Mouse (Mus musculus) MN1 (cell line): ENCODE results near the gene Irgm2.
A peak's percentile ranks its signal among the peaks of the same experiment; 100 is the strongest.
"Not testable (repeated sequence)": the region's sequence is repeated elsewhere in the genome, so short reads cannot be mapped to it uniquely, and the experiment has no call there.

Source experiments
- DNase-seq: peaks from one replicate; pipeline ENCODE4 v3.0.0-alpha.2; 2016; ENCODE audit warnings: low spot score

Irgm2 gene

DNA sequence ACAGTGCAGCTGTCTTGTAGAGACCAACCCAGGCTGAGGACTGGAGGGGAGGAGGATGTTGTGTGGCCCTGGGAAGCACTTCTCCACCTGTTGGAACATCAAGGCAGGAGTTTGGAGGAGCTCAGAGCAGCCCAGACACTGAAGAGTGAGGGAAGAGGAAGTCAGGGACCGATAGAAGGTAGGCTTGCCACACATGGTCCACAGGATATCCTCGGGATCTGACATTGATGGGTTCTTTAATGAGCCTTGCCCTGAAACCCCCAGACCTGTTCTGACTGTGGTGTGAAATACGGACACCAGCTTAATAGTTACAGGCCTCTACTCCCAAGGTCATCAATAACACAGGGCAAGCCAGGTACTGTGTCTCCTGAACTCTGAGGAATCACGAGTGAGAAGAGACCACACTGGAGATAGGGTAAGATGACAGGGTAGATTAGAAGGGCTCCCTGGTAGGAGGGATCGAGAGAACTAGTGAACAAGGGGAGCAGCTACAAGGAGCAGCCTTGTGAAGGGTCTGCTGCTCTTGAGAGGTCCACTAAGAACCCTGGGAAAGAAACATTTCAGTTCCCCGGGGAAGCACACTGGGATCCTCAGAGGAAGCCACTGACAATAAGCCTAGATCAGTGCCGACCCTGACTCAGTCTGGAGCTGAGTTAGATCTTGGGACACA is 14.4 kb downstream of the Irgm2 start:
- no peak for DNase-seq

DNA sequence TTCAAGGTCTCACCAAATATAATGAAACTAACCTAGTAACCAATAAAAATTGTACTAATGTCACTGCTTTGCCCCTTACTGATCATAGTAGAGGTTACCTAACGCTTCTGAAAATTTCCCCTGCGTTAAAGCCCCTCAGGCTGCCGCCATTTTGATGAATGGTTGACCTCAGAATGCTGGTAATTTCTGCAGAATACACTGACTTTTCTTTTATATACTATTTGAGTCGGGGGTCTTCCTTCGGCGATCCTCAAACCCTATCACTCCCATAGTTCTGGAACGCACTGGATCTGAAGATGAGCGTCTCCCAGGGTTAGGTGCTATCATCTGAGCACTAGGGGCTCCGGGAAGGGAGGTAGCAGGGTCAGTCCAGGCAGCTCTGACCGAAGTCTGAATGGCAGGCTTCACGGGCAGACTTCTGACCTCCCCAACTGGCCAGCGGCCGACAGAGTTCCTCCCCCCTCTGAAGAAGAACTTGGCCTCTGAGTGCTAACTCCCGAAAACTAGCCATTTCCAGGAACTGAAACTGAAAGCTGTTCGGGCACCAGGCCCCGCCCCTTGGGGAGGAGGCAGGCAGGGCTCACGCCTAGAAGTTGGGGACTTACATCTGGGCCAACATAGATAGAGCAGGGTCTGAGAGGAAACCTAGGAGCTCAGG is 15.1 kb downstream of the Irgm2 start:
- peak; percentile 89 for DNase-seq

DNA sequence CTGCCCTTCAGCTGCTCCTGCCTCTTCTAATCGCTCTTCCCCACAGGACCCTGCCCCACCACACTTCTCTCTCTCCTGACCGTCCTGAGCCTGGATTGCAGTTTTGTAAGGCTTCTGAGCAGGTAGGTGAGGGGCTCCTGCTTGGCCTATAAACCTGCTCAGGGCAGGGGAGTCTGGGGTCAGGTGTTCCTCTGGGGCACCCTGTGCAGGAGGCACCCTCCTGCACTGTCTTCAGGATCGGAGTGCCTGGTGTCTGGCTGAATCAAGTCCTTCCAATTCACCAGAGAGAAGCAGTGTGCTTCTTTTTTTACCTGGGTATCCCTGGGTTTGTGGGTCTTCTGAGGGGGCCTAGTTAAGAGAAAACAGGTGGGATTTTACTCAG is 15.6 kb downstream of the Irgm2 start:
- not testable (repeated sequence) for DNase-seq

DNA sequence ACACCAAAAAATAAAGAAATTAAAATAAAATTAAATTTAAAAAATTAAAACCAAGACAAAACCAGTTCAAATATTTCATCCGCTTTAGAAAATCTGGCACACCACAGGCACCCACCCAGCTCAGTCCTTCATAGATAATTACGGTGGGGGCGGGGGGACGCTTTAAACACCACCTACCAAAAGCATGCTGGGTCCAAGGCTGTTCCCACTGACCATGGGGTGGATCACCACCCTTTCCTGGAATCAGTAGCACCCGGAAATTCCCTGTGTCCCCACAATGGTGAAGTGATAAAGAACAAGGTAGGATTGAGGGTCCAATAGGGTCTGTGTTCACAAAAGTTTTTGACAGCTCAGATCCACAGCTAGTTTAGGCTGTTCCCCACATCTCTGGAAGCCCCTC is 16.4 kb downstream of the Irgm2 start:
- no peak for DNase-seq

DNA sequence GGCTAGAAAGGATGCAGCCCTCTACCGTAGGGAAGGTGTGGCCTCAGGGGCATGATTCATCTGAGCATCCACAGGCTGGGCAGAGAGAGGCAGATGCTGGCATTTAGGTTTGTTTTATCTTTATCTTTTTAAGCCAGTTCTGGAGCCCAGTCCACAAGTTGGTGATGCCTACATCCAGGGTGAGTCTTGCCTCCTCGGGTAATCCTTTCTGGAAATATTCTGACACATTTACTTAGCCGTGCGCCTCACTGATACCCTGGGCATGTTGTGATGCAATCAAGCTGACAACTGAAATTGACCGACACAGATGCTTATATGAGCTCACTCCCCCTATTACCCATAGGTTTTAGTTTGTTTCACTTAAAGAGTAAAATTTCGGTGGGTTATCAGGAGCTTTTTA is 17.4 kb downstream of the Irgm2 start:
- peak; percentile 61 for DNase-seq

DNA sequence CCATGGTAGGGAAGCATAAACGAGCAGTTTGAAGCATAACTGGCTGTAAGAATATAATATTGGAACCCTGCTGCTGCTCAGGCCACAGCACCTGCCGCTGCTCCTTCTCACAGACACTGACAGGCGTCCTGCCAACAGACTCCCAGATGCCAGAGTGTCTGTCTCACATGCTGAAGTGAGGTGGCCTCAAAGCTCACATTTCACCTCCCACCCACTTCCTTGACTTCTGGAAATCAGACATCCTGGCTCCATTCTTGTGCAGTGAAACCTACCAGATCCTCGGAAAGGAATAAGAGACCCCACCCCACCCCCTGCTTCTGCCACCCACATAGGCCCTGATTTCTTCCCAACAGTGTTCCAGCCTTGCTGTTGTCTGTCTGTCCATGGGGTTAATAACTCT is 24.3 kb downstream of the Irgm2 start:
- DNase-seq: no peak

DNA sequence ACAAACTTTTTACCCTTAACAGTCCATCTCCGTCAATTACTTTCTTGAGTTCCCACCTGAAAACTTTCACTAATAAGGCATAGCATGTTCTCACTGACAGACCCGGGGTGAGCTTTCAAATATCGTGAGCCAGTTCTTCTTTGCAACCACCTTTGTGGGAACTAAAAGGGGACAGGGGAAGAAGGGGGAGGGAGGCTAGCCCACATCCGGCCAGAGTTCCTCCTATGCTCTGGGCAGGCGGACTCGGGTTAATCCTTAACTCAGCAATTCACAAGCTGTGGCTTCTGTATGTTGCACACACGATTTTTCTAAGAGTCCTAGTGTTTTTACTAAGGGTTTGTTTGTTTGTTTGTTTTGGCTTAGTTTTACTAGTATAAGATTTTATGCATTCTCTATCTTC is 24.9 kb downstream of the Irgm2 start:
- DNase-seq: no peak

DNA sequence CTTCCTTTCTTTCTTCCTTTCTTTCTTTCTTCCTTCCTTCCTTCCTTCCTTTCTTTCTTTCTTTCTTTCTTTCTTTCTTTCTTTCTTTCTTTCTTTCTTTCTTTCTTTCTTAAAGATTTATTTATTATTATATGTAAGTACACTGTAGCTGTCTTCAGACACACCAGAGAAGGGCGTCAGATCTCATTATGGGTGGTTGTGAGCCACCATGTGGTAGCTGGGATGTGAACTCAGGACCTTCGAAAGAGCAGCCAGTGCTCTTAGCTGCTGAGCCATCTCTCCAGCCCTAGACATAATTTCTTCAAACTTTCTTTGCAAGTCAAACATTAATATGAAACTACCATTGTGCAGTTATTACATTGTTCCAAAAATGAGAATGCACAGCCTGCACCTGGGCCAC is 25.5 kb downstream of the Irgm2 start:
- DNase-seq: not testable (repeated sequence)

DNA sequence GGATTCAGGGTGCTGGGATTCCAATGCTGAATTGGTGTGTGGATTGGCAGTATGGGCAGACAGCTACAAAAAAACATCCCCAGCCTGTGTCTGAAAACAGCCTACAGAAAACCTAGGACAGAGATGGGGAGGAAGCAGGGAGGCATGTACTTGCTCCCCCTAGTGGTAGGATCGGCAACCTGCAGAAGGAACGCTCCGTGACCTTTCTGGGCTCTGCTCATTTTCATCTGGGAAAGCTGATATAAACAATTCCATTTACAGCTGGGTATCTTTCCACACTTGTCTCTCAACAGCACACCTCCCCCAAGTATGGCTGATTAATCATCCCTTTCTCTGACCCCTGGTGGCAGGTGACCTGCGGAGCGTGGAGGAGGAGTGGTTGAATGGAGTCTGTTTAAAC is 26.2 kb downstream of the Irgm2 start:
- peak; percentile 80 for DNase-seq

DNA sequence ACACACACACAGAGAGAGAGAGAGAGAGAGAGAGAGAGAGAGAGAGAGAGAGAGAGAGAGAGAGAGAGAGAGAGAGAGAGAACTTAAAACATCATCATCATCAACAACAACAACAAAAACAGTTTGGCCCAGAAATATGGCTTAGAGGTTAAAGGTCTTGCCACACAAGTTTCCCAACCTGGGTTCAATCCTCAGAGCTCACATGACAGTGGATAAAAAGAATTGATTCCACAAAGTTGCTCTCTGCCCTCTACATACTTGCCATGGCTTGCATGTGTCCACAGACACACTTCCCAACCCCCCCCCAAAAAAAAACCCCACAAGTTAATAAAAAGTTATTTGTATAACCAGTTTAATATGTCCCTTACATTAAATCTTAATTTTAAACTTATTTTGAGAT is 27.0 kb downstream of the Irgm2 start:
- DNase-seq: no peak

DNA sequence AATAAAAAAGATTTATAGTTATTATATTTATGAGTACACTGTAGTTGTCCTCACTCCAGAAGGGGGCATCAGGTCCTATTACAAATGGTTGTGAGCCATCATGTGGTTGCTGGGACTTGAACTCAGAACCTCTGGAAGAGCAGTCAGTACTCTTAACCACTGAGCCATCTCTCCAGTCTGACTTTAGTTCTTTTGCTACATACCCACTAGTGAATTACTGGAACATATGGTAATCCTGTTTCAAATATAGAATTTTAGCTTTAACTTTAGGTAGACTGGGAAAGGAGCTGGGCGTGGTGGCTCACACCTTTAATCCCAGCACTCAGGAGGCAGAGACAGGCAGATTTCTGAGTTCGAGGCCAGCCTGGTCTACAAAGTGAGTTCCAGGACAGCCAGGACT is 28.6 kb downstream of the Irgm2 start:
- not testable (repeated sequence) for DNase-seq

DNA sequence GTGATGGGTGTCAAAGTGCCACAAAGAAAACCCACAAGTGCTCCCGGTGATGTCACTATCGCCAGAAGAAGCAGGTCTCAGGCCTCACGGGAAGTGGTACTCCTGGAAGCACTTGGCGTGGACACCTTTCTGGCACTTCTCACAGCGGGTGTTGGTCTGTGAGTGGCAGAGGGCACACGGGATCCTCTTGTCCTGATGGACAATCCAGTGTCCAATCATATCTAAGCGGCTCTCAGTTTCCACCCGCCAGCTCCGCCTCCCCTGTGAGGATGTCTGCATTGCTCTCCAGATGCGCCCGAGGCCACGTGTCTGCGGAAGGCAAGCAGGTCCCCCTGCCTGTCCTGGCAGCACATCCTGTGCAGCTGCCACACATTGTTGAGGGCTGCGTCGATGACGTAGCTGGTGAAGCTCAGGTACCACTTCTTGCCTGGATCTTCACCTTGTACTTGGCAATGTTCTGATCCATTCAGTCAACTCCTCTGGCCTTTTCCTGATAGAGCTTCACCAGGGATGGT is 31.0 kb downstream of the Irgm2 start:
- peak; percentile 97 for DNase-seq

DNA sequence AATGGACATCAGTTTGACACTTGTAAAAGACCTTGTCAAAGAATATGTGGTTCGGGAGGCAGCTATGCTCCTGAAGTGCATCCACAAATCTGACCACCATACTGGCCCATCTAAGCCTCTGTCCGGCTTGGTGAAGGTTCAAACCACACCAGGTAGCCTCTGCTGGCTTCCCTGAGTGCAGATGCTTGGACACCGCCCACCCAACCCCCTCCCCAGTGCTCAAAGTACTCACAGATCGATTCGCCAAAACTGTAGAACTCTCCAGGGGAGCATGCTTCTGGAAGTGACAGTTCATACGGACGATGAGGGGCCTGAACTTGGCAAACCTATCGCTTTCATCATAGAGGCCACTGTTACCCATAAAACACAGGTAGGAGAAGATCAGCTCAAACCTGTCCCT is 31.7 kb downstream of the Irgm2 start:
- no peak for DNase-seq

DNA sequence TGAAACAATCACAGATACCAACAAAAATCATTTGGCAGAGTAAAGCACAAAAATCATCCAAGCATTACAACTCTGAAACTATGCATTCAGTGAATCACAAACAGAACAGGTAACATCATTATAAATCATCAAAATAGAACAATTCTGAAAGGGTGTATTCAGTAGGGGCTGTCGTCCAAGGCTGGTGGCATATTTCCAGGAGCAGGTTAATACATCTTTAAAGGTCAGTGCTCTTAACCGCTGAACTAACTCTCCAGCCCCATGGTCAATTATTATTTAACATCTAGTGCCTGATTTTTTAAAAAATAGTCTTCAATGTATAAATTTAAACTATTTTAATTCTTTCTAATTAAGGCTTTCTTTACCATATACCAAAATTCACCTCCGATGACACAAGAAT is 35.1 kb downstream of the Irgm2 start:
- not testable (repeated sequence) for DNase-seq

DNA sequence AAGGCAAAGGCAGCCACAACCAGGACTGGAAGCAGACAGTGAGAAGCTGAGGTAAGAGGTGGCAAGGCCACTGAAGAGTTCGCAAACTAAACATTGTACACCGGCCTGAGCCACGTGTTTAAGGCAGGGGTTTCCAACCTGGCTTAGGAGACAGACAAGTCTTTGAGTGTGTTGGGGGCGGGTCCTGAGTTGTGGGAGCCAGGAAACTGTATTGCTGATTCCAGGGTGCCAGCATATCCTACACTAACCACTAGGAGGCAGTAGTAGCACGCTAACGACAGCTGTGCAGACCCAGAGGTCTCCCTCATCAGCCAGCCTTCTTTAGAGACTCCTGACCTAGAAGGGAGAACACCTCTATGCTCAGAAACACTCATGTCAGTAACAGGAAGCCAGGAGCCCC is 35.7 kb downstream of the Irgm2 start:
- no peak for DNase-seq

DNA sequence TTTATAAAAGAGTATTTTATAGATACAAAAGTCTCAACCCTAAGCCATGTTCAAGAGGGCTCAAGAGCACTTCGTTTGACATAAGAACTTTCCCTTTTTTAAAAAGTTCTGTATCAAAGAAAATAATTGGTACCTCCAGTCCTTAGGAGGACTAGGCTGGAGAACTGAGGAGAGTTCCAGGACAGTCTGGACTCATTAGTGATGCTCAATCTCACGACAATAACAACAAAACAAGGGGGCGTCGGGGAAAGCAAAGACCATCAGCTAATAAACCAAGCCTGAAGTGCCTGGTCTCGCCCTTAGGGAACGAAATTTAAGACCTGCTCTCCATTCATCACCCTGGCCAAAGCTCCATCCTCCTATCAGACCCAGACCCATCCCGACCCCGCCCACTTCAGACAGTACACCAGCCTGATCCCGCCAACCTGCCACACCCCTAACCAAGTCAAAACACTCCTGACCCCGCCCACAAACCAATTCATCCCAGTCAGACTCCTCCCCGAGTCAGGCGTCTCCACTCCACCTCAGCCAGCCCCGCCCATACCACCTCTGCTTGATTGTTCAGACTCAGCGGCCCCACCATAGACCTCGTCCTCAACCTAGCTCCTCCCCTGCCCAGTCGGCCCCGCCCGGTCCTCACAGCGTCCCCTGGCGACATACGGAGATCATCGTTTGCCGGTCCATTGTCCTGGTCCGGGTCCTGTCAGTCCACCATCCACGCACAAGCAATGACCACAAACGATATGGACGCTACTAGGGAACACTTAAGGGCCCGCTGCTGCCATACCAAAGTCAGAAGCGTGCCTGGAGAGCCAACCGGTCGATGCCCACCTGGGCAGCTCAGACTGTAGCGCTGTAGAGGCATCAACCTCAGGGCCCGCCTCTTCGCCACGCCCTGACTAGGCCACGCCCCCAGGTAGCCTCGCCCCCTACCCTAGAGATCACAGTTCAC is 39.7 kb downstream of the Irgm2 start:
- no peak for DNase-seq

DNA sequence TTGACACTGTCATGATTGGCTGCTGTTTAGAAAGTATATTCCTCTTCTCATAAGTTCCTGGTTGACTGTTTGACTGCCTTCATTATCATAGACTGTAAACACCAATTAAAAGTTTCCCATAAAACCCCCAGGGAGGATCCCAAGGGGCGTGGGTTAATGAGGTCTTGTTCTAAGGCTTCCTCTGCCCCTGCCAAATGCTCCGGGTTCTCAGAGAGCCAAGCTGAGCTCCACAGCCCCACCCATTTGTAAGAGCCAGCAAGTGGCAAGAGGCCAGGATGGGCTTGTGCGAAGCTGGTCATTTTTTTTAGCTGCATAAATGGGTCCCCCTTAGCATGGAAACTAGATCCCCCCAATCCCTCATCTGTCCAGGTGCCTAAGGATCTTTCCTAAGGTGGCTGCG is 47.9 kb downstream of the Irgm2 start:
- no peak for DNase-seq

DNA sequence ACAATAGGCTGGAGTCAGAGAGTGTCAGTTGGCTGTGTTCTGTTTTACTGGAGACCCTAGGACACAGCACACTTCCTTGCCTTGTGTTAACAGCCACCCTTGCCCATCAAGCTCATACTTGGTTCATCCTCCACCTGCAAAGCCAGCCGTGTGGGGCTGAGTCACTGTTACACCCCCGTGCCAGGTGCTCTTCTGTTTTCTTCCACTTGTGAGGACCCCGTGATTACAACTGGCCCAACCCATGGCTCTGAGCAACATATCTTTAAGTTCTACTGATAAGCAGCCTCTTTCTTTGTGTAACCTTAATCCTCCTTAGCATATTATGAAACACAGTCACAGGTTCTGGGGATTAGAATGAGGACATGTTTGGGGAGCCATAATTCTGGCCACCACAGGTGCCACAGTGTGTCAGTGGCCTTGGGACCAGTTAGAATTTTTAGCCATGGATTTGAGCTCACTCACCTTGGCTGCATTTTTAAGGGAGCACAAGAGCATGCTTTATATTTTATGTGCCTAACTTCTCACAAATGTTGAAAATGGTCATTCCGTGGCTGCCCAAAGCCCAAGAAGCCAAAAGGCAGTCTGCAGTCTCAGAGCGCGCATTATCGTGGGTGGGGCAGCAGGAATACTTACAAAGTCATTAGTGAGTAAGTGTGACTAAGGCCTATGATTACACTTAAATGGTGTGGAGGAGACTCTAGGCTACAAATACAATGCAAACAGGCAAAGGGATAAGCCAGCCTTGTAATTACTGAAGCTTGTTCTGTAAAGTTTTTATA is 50.0 kb downstream of the Irgm2 start:
- DNase-seq: no peak

DNA sequence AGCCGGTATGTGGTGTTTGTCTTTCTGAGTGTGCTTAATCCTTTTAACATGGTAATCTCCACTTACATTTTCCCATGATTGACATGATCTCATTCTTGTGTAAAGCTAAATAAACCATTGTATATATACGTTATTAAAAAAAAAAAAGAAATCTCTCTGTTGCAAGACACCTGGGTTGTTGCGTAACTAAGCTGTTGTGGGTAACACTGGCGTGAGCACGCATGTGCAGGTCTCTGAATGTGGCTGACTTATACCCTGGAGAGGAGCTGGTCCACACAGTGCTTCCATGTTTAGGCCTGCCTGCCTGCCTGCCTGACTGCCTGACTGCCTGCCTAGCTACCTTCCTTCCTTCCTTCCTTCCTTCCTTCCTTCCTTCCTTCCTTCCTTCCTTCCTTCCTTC is 51.1 kb downstream of the Irgm2 start:
- no peak for DNase-seq

DNA sequence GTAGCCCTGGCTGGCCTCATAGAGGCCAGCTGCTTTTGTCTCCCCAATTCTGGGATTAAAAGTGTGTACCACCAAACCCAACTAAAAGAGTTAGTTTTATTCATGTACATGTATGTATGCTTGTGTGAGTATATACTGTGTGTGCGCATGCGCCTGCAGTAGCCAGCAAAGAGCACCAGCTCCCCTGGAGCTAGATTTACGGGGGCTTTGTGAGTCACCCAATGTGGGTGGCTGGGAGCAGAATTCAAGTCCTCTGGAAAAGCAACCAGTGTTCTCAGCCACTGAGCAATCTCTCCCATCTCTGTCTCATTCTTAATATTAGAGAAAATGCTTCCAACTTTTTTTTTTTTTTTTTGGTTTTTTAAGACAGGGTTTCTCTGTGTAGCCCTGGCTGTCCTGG is 55.0 kb downstream of the Irgm2 start:
- no peak for DNase-seq

DNA sequence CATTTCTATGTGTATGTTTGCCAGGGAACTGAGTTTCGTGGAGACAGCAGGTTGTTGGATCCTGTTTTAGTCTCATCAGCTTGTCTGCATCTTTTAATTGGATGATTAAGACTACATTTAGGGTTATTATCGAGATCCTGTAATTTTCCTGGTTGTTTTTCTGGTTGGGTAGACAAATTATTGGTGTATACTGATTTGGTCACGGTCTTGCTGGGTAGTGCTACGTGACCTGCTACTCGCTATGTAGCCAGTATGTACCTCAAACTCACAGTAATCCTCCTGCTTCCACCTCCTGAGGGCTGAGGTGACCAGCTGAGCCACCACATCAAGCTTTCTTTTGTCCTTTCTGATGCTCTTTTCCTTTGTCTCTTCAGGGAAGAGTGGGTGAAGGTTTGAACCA is 58.4 kb downstream of the Irgm2 start:
- DNase-seq: no peak

DNA sequence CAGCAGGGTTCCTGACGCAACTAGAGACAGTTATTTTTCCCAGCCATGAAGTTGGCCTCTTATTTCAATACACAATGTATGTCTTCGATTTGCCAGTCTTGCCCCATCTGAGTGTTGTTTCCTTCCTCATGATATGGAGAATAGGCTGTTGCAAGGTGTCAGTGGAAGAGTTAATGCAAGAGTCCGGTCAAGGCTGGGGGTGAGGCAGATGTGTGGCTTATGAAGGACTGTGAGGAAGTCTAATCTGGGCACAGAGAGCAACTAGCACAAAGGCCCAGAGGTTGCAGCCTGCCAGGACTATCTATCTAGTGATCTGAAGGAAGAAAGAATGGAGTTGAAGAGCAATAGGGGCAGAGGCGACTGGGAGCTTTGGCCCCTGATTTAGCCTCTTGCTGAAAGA is 60.7 kb downstream of the Irgm2 start:
- no peak for DNase-seq
